Mouse (Mus musculus) CH12.LX (cell line): ENCODE data around the gene Prss8.

Experiments
- CHD2 ChIP-seq: IDR thresholded peaks from 2 replicates; pipeline ENCODE4 v1.6.1; 2011; ENCODE audit warnings: low read length, improper control_type of control experiment
- CTCF ChIP-seq, 2 experiments: IDR thresholded peaks in 1 of 2; conservative IDR thresholded peaks in 1 of 2; 2 replicates each; pipeline ENCODE4 v1.5.1; 2011 to 2012; ENCODE audit warnings: low read depth in 2 of 2, low read length in 2 of 2, improper control_type of control experiment in 1 of 2, inconsistent platforms in 1 of 2, mild to moderate bottlenecking in 1 of 2, moderate library complexity in 1 of 2
- ELF1 ChIP-seq: IDR thresholded peaks from 2 replicates; pipeline ENCODE4 v1.6.1; 2014; ENCODE audit warnings: low read depth, mild to moderate bottlenecking, inconsistent platforms, low read length, improper control_type of control experiment

GRCm38 (mm10) chr7:127944614-127945013, 14.7 kb upstream of the Prss8 start:
- TF ChIP-seq ELF1 (no peak), CTCF (conservative IDR thresholded peaks at IDR 0.05 in 1 of 2, IDR thresholded peaks at IDR 0.05 in 1 of 2; ENCODE audit: low read depth in 2 of 2, low read length in 2 of 2) (no peak), CHD2 (no peak)
